Mouse (Mus musculus): ENCODE measurements at regions not wholly inside any gene's neighbourhood (a gene's known extent, or its start where the extent isn't known, plus 50 kb on each side); places are given as distances from the start of the nearest gene placed in this dataset.
"Not testable (repeated sequence)": the region's sequence is repeated elsewhere in the genome, so short reads cannot be mapped to it uniquely, and the experiment has no call there.

- not testable (repeated sequence) for TF ChIP-seq CTCF (conservative IDR thresholded peaks at IDR 0.05; ENCODE audit: low read length); POU5F1 (IDR thresholded peaks at IDR 0.05; ENCODE audit: borderline replicate concordance, low read length)
These were observed 57.6 kb downstream of the Zfp281 start for GRCm38 (mm10) chr1:136682311-136682710.
